Mouse (Mus musculus) right cerebral cortex, adult 18-20 months (tissue): ENCODE measurements around the gene Errfi1.
"Not testable (repeated sequence)": the region's sequence is repeated elsewhere in the genome, so short reads cannot be mapped to it uniquely, and the experiment has no call there.

Source experiments
- DNase-seq: peaks from one replicate; pipeline ENCODE4 v3.0.0; 2022; ENCODE audit warnings: mixed read lengths

Errfi1 gene

GRCm38 (mm10) chr4:150849964-150850363 lies 3.8 kb upstream of the Errfi1 start:
- DNase-seq: no peak

- DNase-seq: no peak
Observed at GRCm38 (mm10) chr4:150850893-150851292, 2.8 kb upstream of the Errfi1 start.

- no peak for DNase-seq
Observed at GRCm38 (mm10) chr4:150852045-150852444, 1.7 kb upstream of the Errfi1 start.

- no peak for DNase-seq
Observed at GRCm38 (mm10) chr4:150852479-150852878, 1.2 kb upstream of the Errfi1 start.

DNA sequence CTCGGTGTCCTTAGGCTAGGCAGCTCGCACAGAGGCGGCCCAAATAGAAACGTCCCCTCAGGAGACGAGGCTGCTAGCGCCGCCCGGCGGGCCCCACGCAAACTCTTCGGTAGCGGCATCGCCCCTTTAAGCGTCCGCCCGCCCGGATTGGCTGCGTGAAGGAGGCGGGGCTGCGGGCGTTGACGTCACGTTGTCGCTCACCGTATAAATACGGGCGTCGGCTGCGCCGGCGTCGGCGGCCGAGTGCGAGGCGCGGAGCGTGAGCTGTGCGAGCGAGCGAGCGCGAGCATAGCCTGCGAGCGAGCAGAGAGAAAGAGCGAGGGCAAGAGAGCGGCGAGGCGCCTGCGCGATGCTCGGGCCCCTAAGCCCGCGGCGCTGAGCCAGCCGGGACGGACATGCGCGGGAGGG lies 1.1 kb downstream of the Errfi1 start:
- peak; percentile 94 for DNase-seq

GRCm38 (mm10) chr4:150855346-150855745 lies 1.6 kb downstream of the Errfi1 start:
- peak; percentile 32 for DNase-seq

DNA sequence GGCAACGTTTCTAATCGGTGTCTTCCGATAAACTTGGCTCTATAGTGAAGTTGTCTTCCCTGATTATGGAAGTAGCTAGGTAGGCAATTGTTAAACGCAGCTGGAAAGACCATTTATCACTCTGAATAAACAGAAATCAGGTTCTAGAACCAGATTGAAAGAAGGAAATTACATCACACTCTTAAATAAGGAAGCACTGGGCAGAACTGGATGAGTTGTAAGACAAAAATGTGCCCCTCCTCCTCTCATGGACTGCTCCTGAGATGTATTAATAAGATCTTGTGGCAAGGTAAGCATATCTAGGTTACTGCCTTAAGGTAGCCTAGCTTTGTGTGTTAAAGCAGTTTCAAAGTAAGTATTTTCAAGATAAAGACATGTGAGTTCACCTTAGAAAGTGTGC lies 6.8 kb downstream of the Errfi1 start:
- DNase-seq: no peak

DNA sequence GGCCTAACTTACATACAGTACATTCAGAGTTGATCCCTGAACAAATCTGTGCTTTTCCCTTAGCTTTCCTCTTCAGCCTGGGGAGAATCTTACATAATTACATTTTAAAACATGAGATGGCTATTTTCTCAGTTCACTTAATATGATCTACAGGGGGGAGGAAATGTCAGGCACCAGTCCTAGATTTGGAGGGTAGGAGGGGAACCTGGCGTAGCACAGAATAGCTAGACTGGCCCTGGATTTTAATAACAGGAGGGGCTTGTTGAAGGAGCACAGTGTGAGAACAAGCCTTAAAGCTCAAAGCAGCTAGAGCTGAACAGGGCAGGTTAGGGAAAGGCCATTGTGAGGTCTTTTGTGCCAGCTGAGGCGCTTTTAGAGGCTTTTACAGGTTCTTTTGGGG lies 7.4 kb downstream of the Errfi1 start:
- no peak for DNase-seq

DNA sequence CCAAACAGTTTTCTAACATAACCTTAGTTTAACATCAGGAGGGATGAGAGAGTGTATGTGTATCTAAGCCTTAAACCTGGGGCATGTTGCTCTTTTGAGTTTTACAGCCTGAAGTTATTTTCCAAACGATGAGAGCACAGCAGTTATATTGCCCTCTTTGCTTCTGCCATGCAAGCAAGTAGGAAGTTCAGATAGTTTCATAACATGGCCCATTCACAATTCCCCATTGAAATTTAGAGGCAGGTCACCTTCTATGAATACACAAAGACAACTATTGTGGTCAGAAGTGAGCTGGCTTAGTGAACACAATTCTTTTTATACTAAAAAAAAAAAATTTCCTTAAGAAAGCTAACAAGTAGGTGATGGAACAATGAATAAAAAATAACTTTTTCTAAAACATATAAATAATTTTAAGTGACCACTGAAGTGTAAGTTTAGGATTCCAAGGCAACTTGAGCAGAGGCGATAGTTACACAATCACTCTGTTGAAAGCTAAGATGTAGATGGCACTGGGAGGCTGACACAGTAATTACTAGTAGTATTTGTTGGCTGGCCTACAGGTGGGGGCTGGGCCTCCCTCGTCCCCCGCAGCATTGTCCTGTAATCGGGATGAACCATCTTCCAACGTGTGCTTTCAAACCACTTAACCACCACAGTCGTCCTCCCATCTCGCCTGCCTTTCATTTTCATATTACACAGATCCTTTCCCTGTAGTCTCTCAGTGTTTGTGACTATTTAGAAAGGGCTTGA lies 9.1 kb downstream of the Errfi1 start:
- DNase-seq: no peak

- DNase-seq: no peak
Observed at GRCm38 (mm10) chr4:150865371-150865770, 11.7 kb downstream of the Errfi1 start.

DNA sequence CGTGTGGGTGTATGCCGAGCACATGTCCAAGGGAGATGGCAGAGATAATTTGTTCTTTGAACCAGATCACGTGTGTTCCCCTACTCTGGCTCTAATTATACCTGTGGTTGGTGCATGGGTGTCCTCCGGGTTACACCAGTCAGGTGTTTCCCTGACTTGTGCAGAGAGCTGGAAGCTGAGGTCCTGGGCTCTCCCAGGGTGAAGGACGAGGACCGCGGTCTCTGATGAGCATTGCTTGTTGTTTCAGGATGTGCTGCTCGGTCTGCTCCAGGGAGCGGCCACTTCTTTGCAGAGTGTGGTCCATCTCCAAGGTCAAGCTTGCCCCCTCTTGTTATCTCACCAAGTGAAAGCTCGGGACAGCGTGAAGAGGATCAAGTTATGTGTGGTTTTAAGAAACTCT lies 12.3 kb downstream of the Errfi1 start:
- no peak for DNase-seq

DNA sequence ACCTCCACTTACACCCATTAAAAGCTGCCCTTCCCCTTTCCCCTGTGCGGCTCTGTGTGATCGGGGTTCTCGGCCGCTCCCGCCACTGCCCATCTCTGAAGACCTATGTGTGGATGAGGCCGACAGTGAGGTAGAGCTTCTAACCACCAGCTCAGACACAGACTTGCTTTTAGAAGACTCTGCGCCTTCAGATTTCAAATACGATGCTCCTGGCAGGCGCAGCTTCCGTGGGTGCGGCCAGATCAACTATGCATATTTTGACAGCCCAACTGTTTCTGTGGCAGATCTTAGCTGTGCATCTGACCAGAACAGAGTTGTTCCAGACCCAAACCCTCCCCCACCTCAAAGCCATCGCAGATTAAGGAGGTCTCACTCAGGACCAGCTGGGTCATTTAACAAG lies 12.8 kb downstream of the Errfi1 start:
- DNase-seq: no peak

DNA sequence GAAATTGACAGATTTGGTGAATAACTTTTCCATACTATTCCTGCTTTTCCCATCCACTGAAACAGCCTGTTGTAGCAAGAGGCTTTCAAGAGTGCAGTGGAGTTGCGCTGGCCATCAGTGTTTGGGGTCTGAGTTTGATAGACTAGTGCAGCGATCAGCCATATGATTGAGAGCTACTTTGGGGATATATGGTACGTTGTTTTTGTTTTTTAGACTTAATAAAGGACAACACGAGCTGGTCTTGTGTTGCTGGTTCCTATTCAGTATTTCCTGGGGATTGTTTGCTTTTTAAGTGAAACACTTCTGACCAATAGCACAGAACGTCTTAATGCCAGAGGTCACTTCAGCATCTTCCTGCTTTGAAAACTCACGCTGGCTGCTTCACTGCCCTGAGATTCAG lies 14.4 kb downstream of the Errfi1 start:
- no peak for DNase-seq

GRCm38 (mm10) chr4:150868859-150869258 lies 15.1 kb downstream of the Errfi1 start:
- no peak for DNase-seq

DNA sequence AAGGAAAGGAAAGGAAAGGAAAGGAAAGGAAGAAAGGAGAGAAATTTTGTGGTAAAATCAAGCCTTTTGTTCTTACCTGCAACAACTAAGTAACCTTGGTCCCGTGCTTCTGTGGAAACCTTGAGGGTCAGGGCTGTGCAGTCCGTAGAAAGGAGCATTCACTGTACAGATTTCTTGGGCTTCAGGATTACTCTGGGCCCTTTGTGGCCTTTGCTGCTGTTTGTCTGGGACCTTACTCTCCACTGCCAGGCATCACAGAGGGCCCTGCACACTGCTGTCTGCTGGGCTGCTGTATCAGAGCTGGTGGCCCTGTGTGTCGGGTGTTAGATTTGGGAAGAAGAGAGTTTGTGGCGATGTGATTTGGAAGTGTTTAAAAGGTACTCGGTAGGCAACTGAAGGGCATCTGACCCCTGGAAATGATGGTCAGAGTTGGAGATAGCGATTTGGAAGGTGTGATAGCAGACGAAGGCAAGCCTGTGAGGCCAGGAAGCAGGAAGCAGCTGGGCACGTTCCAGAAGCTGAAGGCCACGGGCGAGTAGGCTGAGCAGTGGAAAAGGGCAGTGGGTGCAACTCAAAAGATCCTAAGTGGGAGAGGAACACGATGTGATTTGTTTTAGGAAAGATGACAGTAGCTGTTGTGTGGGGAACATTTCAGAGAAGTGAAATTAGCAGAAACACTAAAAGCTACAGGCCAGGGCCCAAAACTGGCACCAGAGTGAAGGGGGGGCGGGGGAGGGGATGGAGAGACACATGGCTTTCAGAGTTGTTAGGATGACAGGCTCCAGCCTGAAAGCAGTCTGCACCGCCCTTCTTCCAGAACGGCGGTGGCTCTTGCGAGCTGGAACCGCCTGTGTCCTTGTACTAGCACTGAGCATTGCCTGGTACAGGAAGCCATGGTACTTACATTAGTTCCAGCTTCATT lies 15.8 kb downstream of the Errfi1 start:
- no peak for DNase-seq

GRCm38 (mm10) chr4:150870963-150871391 lies 17.3 kb downstream of the Errfi1 start:
- DNase-seq: no peak

DNA sequence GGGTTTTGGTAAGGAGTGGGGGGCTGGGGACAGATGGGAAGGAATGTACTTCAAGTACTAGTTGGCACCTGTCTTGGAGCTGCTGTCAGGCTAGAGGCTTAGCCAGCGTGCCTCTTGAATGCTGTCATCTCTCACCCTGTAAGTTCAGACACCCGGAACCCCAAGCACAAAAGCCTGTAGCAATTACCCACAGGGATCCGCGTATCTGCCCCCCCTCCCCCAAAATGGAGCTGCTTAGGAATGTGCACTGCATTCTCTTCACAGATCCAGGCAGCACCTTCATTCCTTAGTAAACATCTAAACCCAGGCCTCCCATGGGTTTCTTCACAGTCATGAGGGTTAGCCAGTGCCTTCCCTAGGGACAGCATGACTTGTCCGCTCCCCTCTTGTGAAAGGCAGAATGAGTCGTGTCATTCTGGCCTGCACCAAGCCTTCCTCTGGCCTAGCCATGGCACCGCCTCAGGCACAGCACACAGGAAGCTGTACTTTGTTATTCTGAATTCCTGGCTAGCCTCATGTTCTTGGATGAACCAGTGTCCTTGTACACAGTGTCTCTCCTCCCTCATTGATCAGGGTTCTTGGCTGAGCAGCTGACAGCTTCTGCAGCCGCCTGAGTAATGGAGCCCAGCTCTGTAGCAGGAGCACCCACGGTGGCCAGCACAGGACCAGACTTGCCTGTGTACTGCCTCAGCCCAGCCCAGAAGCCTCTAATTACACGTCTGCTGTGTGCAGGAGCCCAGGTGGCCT lies 17.8 kb downstream of the Errfi1 start:
- peak; percentile 46 for DNase-seq

DNA sequence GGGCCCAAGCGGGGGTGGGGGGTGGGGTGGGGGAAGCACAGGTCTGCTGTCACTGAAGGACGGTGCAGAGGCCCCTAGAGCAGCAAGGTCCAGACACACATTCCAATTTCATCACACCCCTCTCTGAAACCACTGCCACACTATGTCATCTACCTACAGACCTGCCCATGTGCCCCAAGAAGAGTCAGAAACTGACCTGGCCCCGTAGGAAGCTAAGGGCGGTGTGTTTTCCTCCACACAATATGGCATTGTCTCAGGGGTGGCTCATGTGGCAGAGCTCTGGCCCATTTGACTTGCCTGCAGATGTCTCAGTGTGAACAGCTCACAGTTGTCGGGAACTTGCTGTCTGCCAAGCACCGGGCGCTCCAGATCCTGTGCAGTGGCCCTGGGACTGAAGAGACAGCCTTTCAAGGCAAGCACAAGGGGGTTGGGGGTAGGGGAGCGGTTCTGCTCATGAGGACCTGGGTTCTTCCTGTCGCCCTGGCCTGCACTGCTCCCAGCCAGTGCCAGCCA lies 18.5 kb downstream of the Errfi1 start:
- DNase-seq: peak; percentile 66

GRCm38 (mm10) chr4:150872681-150873080 lies 19.0 kb downstream of the Errfi1 start:
- no peak for DNase-seq

- DNase-seq: not testable (repeated sequence)
Observed at GRCm38 (mm10) chr4:150874416-150874815, 20.7 kb downstream of the Errfi1 start.

DNA sequence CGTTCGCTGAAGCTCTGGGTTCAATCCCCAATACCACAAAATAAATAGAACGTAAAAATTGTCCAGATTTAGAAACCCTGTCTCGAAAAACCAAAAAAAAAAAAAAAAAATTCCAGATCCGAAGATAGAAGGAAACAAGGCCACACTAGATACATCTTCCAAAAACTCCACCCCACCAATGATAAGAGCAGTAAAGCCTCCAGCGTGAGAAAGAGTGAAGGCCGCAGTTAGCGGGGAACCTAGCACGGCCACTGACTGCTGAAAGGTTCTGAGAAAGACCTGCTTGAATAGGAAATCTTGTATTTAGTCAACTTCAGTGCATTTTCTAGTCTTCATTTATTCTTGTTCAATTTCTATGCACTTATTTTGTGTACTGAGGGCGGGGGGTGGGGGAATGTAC lies 21.7 kb downstream of the Errfi1 start:
- DNase-seq: no peak

- no peak for DNase-seq
Observed at GRCm38 (mm10) chr4:150879631-150880030, 25.9 kb downstream of the Errfi1 start.

GRCm38 (mm10) chr4:150880364-150880763 lies 26.6 kb downstream of the Errfi1 start:
- no peak for DNase-seq
